Mouse (Mus musculus) lung, embryonic 16.5 days (tissue): Measurements from ENCODE around the gene Plrg1. TPM values are rescaled to one million over a fixed set of nuclear protein-coding genes. Genes with fewer than 3 reads are reported as not detected.

Experiments
- ATAC-seq: fragments of 200-750 bp; cut with Nextera tagmentation; 2 replicates; pipeline ENCODE4 v1.8.0; 2017; ENCODE audit warnings: low read depth, mild to moderate bottlenecking, moderate library complexity
- H3K27ac ChIP-seq: fragments of 300-500 bp; sonication (generic); 2 replicates; pipeline ENCODE4 v1.5.1; 2014; ENCODE audit warnings: mild to moderate bottlenecking, control low read depth, low read length
- H3K27me3 ChIP-seq: fragments of 300-500 bp; sonication (generic); 2 replicates; pipeline ENCODE4 v1.6.1; 2014; ENCODE audit warnings: low read depth, low read length, mixed read lengths; ENCODE audit not compliant: control insufficient read depth, insufficient read depth
- H3K36me3 ChIP-seq: fragments of 300-500 bp; sonication (generic); 2 replicates; pipeline ENCODE4 v1.6.1; 2014; ENCODE audit warnings: low read length; ENCODE audit not compliant: control insufficient read depth, insufficient read depth
- H3K4me1 ChIP-seq: fragments of 300-500 bp; sonication (generic); replicated peaks from 2 replicates; pipeline ENCODE4 v1.6.1; 2014; ENCODE audit warnings: low read length, mixed read lengths; ENCODE audit not compliant: control insufficient read depth, insufficient read depth
- H3K4me2 ChIP-seq: fragments of 300-500 bp; sonication (generic); 2 replicates; pipeline ENCODE4 v1.6.1; 2014; ENCODE audit warnings: low read depth, low read length, control low read depth
- H3K4me3 ChIP-seq: fragments of 300-500 bp; sonication (generic); 2 replicates; pipeline ENCODE4 v1.5.1; 2014; ENCODE audit warnings: mild to moderate bottlenecking, low read length, control low read depth
- H3K9ac ChIP-seq: fragments of 300-500 bp; sonication (generic); 2 replicates; pipeline ENCODE4 v1.6.1; 2014; ENCODE audit warnings: low read length, control low read depth
- H3K9me3 ChIP-seq: fragments of 300-500 bp; sonication (generic); 2 replicates; pipeline ENCODE4 v1.6.1; 2016; ENCODE audit warnings: low read length; ENCODE audit not compliant: control insufficient read depth
- WGBS: fragments of 180-500 bp; shearing (Covaris S2); extraction: QIAGEN DNeasy Blood & Tissue Kit; methylation state at CpG from one replicate; pipeline ENCODE4 v1.1.7; 2014; 5-methylcytosine and 5-hydroxymethylcytosine counted together
- polyA plus RNA-seq: library from polyadenylated mRNA; unstranded; fragments of >200 nt; fragmentation: Nextera tagmentation; extraction: Ambion mirVana; gene quantifications from 2 replicates; pipeline ENCODE4 v1.2.1, GENCODE M21; 2015

Gene Plrg1
- polyA plus RNA-seq, 1 experiment from 2014 or later = 99.0 TPM

GRCm38 (mm10) chr3:83021176-83021575, 34.1 kb upstream of the Plrg1 start:
- ATAC-seq = no peak
- no peak overlapping the region for H3K4me2 ChIP-seq

GRCm38 (mm10) chr3:83025036-83025435, 30.3 kb upstream of the Plrg1 start:
- WGBS = 71% methylated on average over 6 of the region's 6 CpGs
- H3K36me3 ChIP-seq = no peaks in the 10 kb centered on the region
- H3K27me3 ChIP-seq = no peaks in the 10 kb centered on the region
- H3K4me3 ChIP-seq = no peak overlapping the region
- H3K4me1 ChIP-seq = no peaks in the 10 kb centered on the region
- H3K9me3 ChIP-seq = no peaks in the 10 kb centered on the region
- no peak for ATAC-seq
- no peak overlapping the region for H3K4me2 ChIP-seq
- no peak overlapping the region for H3K27ac ChIP-seq
- H3K9ac ChIP-seq = no peak overlapping the region

More at GRCm38 (mm10) chr3:83021176-83021575, 34.1 kb upstream of the Plrg1 start:
- Histone ChIP-seq H3K4me3 (no peak overlapping the region), H3K4me1 (no peaks in the 10 kb centered on the region), H3K9ac (no peak overlapping the region), H3K9me3 (no peaks in the 10 kb centered on the region), H3K27ac (no peak overlapping the region), H3K27me3 (no peaks in the 10 kb centered on the region), H3K36me3 (no peaks in the 10 kb centered on the region)
- WGBS = 76% methylated on average over 5 of the region's 5 CpGs

GRCm38 (mm10) chr3:83025475-83026301, 29.6 kb upstream of the Plrg1 start, which contains the start of gene Fga:
Gene Fga (plus strand): TSS chr3:83026076.
- Histone ChIP-seq H3K9me3 (no peaks in the 10 kb centered on the region), H3K4me2 (no peak within 1 kb of the TSS), H3K4me1 (no peaks in the 10 kb centered on the region), H3K27ac (no peak within 1 kb of the TSS), H3K9ac (no peak within 1 kb of the TSS), H3K27me3 (no peaks in the 10 kb centered on the region), H3K4me3 (no peak within 1 kb of the TSS), H3K36me3 (no peaks in the 10 kb centered on the region)
- 67% methylated on average over 9 of the region's 9 CpGs for WGBS
- no peak for ATAC-seq

GRCm38 (mm10) chr3:83027546-83028251, 27.6 kb upstream of the Plrg1 start:
- 87% methylated on average over 9 of the region's 9 CpGs for WGBS
- ATAC-seq = no peak
- Histone ChIP-seq H3K27me3 (no peaks in the 10 kb centered on the region), H3K9me3 (no peaks in the 10 kb centered on the region), H3K36me3 (no peaks in the 10 kb centered on the region), H3K4me2 (no peak overlapping the region), H3K9ac (no peak overlapping the region), H3K4me1 (no peaks in the 10 kb centered on the region), H3K27ac (no peak overlapping the region), H3K4me3 (no peak overlapping the region)

- Histone ChIP-seq H3K27me3 (no peaks in the 10 kb centered on the region), H3K9ac (no peak overlapping the region), H3K4me2 (no peak overlapping the region), H3K9me3 (no peaks in the 10 kb centered on the region), H3K27ac (no peak overlapping the region), H3K4me1 (no peaks in the 10 kb centered on the region), H3K4me3 (no peak overlapping the region), H3K36me3 (no peaks in the 10 kb centered on the region)
- ATAC-seq = no peak
- 88% methylated on average over 4 of the region's 4 CpGs for WGBS
Measured at GRCm38 (mm10) chr3:83030331-83030730, 25.0 kb upstream of the Plrg1 start.

- WGBS = 53% methylated on average over 13 of the region's 13 CpGs
Measured at GRCm38 (mm10) chr3:83032746-83033308, 22.5 kb upstream of the Plrg1 start.

GRCm38 (mm10) chr3:83033801-83034200, 21.5 kb upstream of the Plrg1 start:
- 72% methylated on average over 8 of the region's 8 CpGs for WGBS
- H3K9me3 ChIP-seq = no peaks in the 10 kb centered on the region
- no peak overlapping the region for H3K4me3 ChIP-seq
- no peaks in the 10 kb centered on the region for H3K36me3 ChIP-seq
- no peak overlapping the region for H3K9ac ChIP-seq
- no peak overlapping the region for H3K4me2 ChIP-seq
- H3K27ac ChIP-seq = no peak overlapping the region
- ATAC-seq = no peak
- H3K27me3 ChIP-seq = no peaks in the 10 kb centered on the region
- H3K4me1 ChIP-seq = no peaks in the 10 kb centered on the region

More at GRCm38 (mm10) chr3:83032746-83033308, 22.5 kb upstream of the Plrg1 start:
- Histone ChIP-seq H3K36me3 (no peaks in the 10 kb centered on the region), H3K9me3 (no peaks in the 10 kb centered on the region), H3K27ac (no peak overlapping the region), H3K9ac (no peak overlapping the region), H3K4me2 (no peak overlapping the region), H3K4me3 (no peak overlapping the region), H3K4me1 (no peaks in the 10 kb centered on the region), H3K27me3 (no peaks in the 10 kb centered on the region)
- no peak for ATAC-seq

- H3K4me2 ChIP-seq = no peak overlapping the region
- no peak for ATAC-seq
- WGBS = 55% methylated on average over 2 of the region's 2 CpGs
Measured at GRCm38 (mm10) chr3:83038865-83039264, 16.5 kb upstream of the Plrg1 start.

GRCm38 (mm10) chr3:83039666-83040065, 15.7 kb upstream of the Plrg1 start:
- Histone ChIP-seq H3K4me1 (no peaks in the 10 kb centered on the region), H3K27ac (no peak overlapping the region), H3K4me3 (no peak overlapping the region), H3K36me3 (no peaks in the 10 kb centered on the region), H3K9ac (no peak overlapping the region), H3K27me3 (no peaks in the 10 kb centered on the region), H3K4me2 (no peak overlapping the region), H3K9me3 (no peaks in the 10 kb centered on the region)
- 56% methylated on average over 4 of the region's 4 CpGs for WGBS
- ATAC-seq = no peak

More at GRCm38 (mm10) chr3:83038865-83039264, 16.5 kb upstream of the Plrg1 start:
- Histone ChIP-seq H3K36me3 (no peaks in the 10 kb centered on the region), H3K27me3 (no peaks in the 10 kb centered on the region), H3K4me1 (no peaks in the 10 kb centered on the region), H3K9ac (no peak overlapping the region), H3K9me3 (no peaks in the 10 kb centered on the region), H3K27ac (no peak overlapping the region), H3K4me3 (no peak overlapping the region)
